Mouse (Mus musculus): Measurements from ENCODE around the gene Gm3739. TPM values are rescaled to one million over a fixed set of nuclear protein-coding genes. Genes with fewer than 3 reads are reported as not detected.
"Not testable (repeated sequence)": the region's sequence is repeated elsewhere in the genome, so short reads cannot be mapped to it uniquely, and the experiment has no call there.

Gm3739 gene
- polyA plus RNA-seq (2015; fragmentation: Nextera tagmentation; extraction: Ambion mirVana): 0.45 and 0.64 TPM in 2 replicates

DNA sequence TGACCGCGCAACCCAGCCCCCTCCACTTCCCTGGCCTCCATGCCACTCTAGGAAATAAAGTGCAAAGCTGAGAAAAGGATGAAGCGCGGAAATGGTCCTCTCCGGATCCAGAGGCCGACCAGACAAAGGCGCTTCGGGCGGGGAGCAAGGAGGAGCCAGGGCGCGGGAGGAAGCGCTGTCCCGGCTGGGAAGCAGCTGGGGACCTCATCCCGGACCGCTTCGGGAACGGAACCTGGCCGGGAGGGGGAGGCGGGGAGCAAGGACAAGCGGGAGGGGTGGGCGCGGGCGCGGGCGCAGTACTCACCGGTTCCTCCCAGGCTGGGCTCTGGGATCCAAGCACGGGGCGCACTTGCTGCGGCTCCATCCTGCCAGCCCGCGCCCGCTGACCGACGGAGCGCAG, at the start of gene Gm3739:
Gene Gm3739 (minus strand): TSS at position 389 of the 400 bp plus-strand sequence.
- Histone ChIP-seq H3K9ac (replicated peaks; ENCODE audit: low read length) (peak within 1 kb of the TSS; percentile 57), H3K4me2 (replicated peaks; ENCODE audit: low read depth, low read length) (peak within 1 kb of the TSS; percentile 65), H3K4me3 (ENCODE audit: low read length) (peak within 1 kb of the TSS; percentile 44)
- not testable (repeated sequence) for H3K27ac ChIP-seq (ENCODE audit: low read length); H3K36me3 ChIP-seq (ENCODE audit: insufficient read depth, low read length); H3K9me3 ChIP-seq (ENCODE audit: low read length); H3K4me1 ChIP-seq (ENCODE audit: insufficient read depth, low read length); ATAC-seq (ENCODE audit: low FRiP score, low TSS enrichment); H3K27me3 ChIP-seq (ENCODE audit: insufficient read depth, low read length)
- WGBS: 0% methylated on average over 21 of the region's 35 CpGs

DNA sequence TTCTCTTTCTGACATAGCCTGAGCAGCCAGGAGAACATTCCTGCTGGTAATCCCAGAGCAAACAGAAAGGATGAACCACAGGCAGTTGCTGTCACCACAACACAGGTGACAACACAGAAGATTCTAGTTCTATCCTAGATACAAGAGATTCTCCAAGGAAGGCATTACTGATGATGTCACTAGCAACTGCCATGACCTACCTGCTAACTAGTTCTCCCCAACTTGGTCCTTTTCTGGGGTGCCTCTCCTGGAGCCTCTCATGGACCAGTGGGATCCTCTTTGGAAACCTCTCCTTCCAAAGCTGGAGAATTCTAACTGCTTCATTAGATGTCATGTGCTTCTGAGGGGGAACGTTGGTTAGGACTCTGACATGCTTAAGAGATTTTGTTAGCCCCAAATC, 17.4 kb upstream of the Gm3739 start, which contains the start of gene Gm5797:
Gene Gm5797 (minus strand): TSS at position 101 of the 400 bp plus-strand sequence.
- H3K27ac ChIP-seq (ENCODE audit: low read length): not testable (repeated sequence)

GRCm38 (mm10) chr14:7315093-7315492, 244 bp upstream of the Gm3739 start:
- not testable (repeated sequence) for H3K4me1 ChIP-seq (ENCODE audit: insufficient read depth, low read length); H3K27ac ChIP-seq (ENCODE audit: low read length); H3K9me3 ChIP-seq (ENCODE audit: low read length); H3K36me3 ChIP-seq (ENCODE audit: insufficient read depth, low read length); ATAC-seq (ENCODE audit: low FRiP score, low TSS enrichment); H3K27me3 ChIP-seq (ENCODE audit: insufficient read depth, low read length)
- peak overlapping the region; percentile 44 for H3K4me3 ChIP-seq (ENCODE audit: low read length)
- H3K9ac ChIP-seq (replicated peaks; ENCODE audit: low read length): peak overlapping the region; percentile 57
- H3K4me2 ChIP-seq (replicated peaks; ENCODE audit: low read depth, low read length): peak overlapping the region; percentile 65
- 1% methylated on average over 9 of the region's 19 CpGs for WGBS

More for the DNA sequence above, 17.4 kb upstream of the Gm3739 start, which contains the start of gene Gm5797:
- not testable (repeated sequence) for H3K9me3 ChIP-seq (ENCODE audit: low read length); ATAC-seq (ENCODE audit: low FRiP score, low TSS enrichment); H3K9ac ChIP-seq (replicated peaks; ENCODE audit: low read length); H3K27me3 ChIP-seq (ENCODE audit: insufficient read depth, low read length); H3K4me1 ChIP-seq (ENCODE audit: insufficient read depth, low read length); H3K4me3 ChIP-seq (ENCODE audit: low read length); H3K4me2 ChIP-seq (replicated peaks; ENCODE audit: low read depth, low read length); H3K36me3 ChIP-seq (ENCODE audit: insufficient read depth, low read length)
- WGBS: no CpG with 5 or more reads among the region's 1 CpGs

- not testable (repeated sequence) for H3K36me3 ChIP-seq (ENCODE audit: insufficient read depth, low read length); H3K27me3 ChIP-seq (ENCODE audit: insufficient read depth, low read length); H3K27ac ChIP-seq (ENCODE audit: low read length); H3K4me1 ChIP-seq (ENCODE audit: insufficient read depth, low read length); ATAC-seq (ENCODE audit: low FRiP score, low TSS enrichment); H3K9ac ChIP-seq (replicated peaks; ENCODE audit: low read length); H3K4me3 ChIP-seq (ENCODE audit: low read length); H3K9me3 ChIP-seq (ENCODE audit: low read length); H3K4me2 ChIP-seq (replicated peaks; ENCODE audit: low read depth, low read length)
- WGBS: 83% methylated on average over 3 of the region's 3 CpGs
These were observed 50.2 kb downstream of the Gm3739 start, which contains the start of gene Gm3727 for GRCm38 (mm10) chr14:7264614-7265013. Gm3727 (minus strand) TSS chr14:7264714.

Other genes with a start within 250 kb of the Gm3739 start
- gene Gm3696, start 214.4 kb downstream of the Gm3739 start, polyA plus RNA-seq (2015; fragmentation: Nextera tagmentation; extraction: Ambion mirVana): 0.55 and 1.00 TPM in 2 replicates
- gene Gm6676, start 189.6 kb downstream of the Gm3739 start, polyA plus RNA-seq (2015; fragmentation: Nextera tagmentation; extraction: Ambion mirVana): not detected in 2 replicates
- gene Gm3512, start 140.5 kb downstream of the Gm3739 start, polyA plus RNA-seq (2015; fragmentation: Nextera tagmentation; extraction: Ambion mirVana): 3.2 and 3.5 TPM in 2 replicates
- not detected in 2 replicates for gene Gm16434, start 120.5 kb downstream of the Gm3739 start, polyA plus RNA-seq (2015; fragmentation: Nextera tagmentation; extraction: Ambion mirVana)
- not detected in 2 replicates for gene Gm3727, start 50.3 kb downstream of the Gm3739 start, polyA plus RNA-seq (2015; fragmentation: Nextera tagmentation; extraction: Ambion mirVana)
- not detected in 2 replicates for gene Gm5797, start 17.3 kb upstream of the Gm3739 start, polyA plus RNA-seq (2015; fragmentation: Nextera tagmentation; extraction: Ambion mirVana)
- not detected in 2 replicates for gene Gm8374, start 50.1 kb upstream of the Gm3739 start, polyA plus RNA-seq (2015; fragmentation: Nextera tagmentation; extraction: Ambion mirVana)
- 0.22 TPM in 1 of 2 replicates, not detected in the other for gene Gm3755, start 135.9 kb upstream of the Gm3739 start, polyA plus RNA-seq (2015; fragmentation: Nextera tagmentation; extraction: Ambion mirVana)
- 0.47 and 0.69 TPM in 2 replicates for gene Gm3752, start 168.7 kb upstream of the Gm3739 start, polyA plus RNA-seq (2015; fragmentation: Nextera tagmentation; extraction: Ambion mirVana)